Mouse (Mus musculus) embryonic facial prominence, embryonic 13.5 days (tissue): ENCODE results near the gene Smad6. TPM values are rescaled to one million over a fixed set of nuclear protein-coding genes. Genes with fewer than 3 reads are reported as not detected.

Experiments used
- ATAC-seq: fragments of 200-750 bp; cut with Nextera tagmentation; 2 replicates; pipeline ENCODE4 v1.8.0; 2017; ENCODE audit warnings: low read depth; ENCODE audit not compliant: insufficient number of reproducible peaks, insufficient read depth, low FRiP score, low TSS enrichment
- H3K27ac ChIP-seq: fragments of 300-500 bp; sonication (generic); 2 replicates; pipeline ENCODE4 v1.5.1; 2015; ENCODE audit warnings: moderate library complexity, mild to moderate bottlenecking, inconsistent platforms
- H3K27me3 ChIP-seq: fragments of 300-500 bp; sonication (generic); 2 replicates; pipeline ENCODE4 v1.6.1; 2015; ENCODE audit warnings: mild to moderate bottlenecking, inconsistent platforms
- H3K36me3 ChIP-seq: fragments of 300-500 bp; sonication (generic); 2 replicates; pipeline ENCODE4 v1.6.1; 2015; ENCODE audit warnings: mild to moderate bottlenecking, inconsistent platforms
- H3K4me1 ChIP-seq: fragments of 300-500 bp; sonication (generic); 2 replicates; pipeline ENCODE4 v1.6.1; 2015; ENCODE audit warnings: inconsistent platforms
- H3K4me2 ChIP-seq: fragments of 300-500 bp; sonication (generic); 2 replicates; pipeline ENCODE4 v1.6.1; 2015; ENCODE audit warnings: moderate library complexity, mild to moderate bottlenecking, inconsistent platforms
- H3K4me3 ChIP-seq: fragments of 300-500 bp; sonication (generic); 2 replicates; pipeline ENCODE4 v1.5.1; 2015; ENCODE audit warnings: mild to moderate bottlenecking, inconsistent platforms
- H3K9ac ChIP-seq: fragments of 300-500 bp; sonication (generic); 2 replicates; pipeline ENCODE4 v1.6.1; 2015; ENCODE audit warnings: mild to moderate bottlenecking, inconsistent platforms
- H3K9me3 ChIP-seq: fragments of 300-500 bp; sonication (generic); 2 replicates; pipeline ENCODE4 v1.6.1; 2016; ENCODE audit warnings: inconsistent platforms
- WGBS: fragments of 180-500 bp; shearing (Covaris S2); methylation state at CpG from one replicate; pipeline ENCODE4 v1.1.7; 2015; ENCODE audit warnings: mixed read lengths; 5-methylcytosine and 5-hydroxymethylcytosine counted together
- polyA plus RNA-seq: library from polyadenylated mRNA; unstranded; fragments of >200 nt; fragmentation: Nextera tagmentation; extraction: Ambion mirVana; gene quantifications from 2 replicates; pipeline ENCODE4 v1.2.1, GENCODE M21; 2015

The Smad6 gene
- polyA plus RNA-seq, 1 experiment from 2014 or later = 17.4 TPM

DNA sequence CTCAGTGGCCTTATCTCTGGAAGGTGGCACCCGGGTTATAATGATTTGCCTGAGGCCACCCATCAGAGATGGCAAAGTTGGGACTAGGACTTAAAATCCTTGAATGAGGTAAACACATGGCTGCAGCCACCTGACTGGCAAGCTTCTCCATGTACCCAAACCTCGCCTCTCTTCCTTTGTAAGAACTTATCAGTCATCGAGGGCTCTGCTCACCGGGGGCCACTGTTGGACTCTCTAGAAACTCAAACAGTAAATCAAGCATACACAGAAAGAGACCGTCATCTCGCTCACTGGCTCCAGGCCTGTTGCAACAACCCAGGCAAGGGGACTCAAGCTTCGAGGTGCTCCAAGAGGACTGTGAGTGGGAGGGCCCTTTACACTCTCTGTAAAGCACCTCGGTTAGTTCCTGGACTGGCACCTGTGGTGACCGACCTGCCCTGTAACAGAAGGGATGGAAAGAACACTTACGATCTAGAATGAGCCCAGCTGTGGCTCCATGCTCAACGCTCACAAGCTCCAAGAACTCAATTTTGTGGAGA, 64.1 kb downstream of the Smad6 start:
- Histone ChIP-seq H3K4me1 (peaks cover 80% of the 10 kb centered on the region), H3K4me2 (peak overlapping the region; percentile 51), H3K27ac (peak overlapping the region; percentile 95), H3K36me3 (peaks cover 9% of the 10 kb centered on the region), H3K4me3 (no peak overlapping the region), H3K9ac (0 out of 2 replicates have a peak overlapping the region, but pooled peaks have one; percentile 64), H3K9me3 (no peaks in the 10 kb centered on the region), H3K27me3 (no peaks in the 10 kb centered on the region)
- ATAC-seq = no peak
- WGBS = 66% methylated on average over 11 of the region's 11 CpGs

DNA sequence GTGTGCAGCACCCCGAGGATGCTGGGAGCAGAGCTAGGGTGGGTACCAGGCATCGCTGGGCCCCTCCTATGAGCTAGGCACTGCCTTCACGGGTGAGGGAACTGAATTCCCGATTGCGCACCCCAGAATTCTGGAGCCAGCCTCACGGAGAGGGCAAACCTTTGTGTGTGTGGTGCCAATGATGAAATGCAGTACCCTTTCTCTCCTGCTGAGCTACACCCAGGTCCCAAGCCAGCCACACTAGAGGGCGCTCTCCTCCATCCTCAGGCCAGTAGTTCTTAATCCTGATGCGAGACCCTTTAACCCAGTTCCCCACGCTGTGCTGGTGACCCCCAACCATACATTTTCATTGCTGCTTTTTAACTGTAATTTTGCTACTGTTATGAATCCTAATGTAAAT, 65.8 kb downstream of the Smad6 start:
- Histone ChIP-seq H3K4me1 (peaks cover 65% of the 10 kb centered on the region), H3K4me2 (no peak overlapping the region), H3K27ac (0 out of 2 replicates have a peak overlapping the region, but pooled peaks have one; percentile 19), H3K36me3 (peaks cover 25% of the 10 kb centered on the region), H3K4me3 (no peak overlapping the region), H3K9me3 (no peaks in the 10 kb centered on the region), H3K9ac (0 out of 2 replicates have a peak overlapping the region, but pooled peaks have one; percentile 21), H3K27me3 (no peaks in the 10 kb centered on the region)
- no peak for ATAC-seq
- WGBS = 27% methylated on average over 9 of the region's 9 CpGs

DNA sequence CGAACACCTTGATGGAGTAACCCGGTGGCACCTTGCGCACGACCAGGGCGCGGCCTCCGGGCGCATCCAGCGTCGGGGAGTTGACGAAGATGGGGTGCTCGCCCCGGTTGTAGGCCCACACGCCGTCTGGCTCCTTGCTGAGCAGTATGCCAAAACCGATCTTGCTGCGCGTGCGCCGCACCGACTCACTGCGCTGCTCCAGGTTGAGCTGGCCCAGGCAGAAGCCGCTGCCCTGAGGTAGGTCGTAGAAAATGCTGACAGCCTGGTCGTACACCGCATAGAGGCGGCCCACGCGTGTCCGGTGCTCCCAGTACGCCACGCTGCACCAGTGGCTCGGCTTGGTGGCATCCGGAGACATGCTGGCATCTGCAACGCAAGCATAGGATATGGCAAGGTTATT, 68.2 kb downstream of the Smad6 start:
- Histone ChIP-seq H3K4me1 (peaks cover 50% of the 10 kb centered on the region), H3K4me2 (no peak overlapping the region), H3K27me3 (no peaks in the 10 kb centered on the region), H3K4me3 (no peak overlapping the region), H3K9ac (no peak overlapping the region), H3K9me3 (no peaks in the 10 kb centered on the region), H3K36me3 (peaks cover 35% of the 10 kb centered on the region), H3K27ac (peak overlapping the region; percentile 1; the same call in 1 of the 2 replicates)
- 58% methylated on average over 35 of the region's 35 CpGs for WGBS
- ATAC-seq = no peak

DNA sequence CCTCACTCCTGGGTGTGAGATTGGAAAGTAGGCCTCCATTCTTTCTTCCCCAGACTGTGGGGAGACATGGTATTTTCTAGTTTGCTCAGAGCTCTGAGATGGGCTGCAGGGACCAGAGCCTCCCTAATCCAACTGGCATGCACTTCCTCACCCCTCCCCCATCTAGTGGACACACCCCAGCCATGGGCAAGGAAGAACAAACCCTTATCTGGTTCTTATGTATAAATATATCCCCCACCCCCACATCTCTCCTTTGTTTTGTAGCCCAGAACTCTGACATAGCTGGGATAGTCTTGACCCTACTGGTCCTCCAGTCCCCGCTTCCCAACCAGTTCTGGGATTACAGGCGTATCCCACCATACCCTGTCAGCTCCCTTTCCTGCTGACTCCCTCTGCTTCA, 69.3 kb downstream of the Smad6 start:
- Histone ChIP-seq H3K4me3 (no peak overlapping the region), H3K27me3 (no peaks in the 10 kb centered on the region), H3K4me1 (peaks cover 39% of the 10 kb centered on the region), H3K4me2 (no peak overlapping the region), H3K9me3 (no peaks in the 10 kb centered on the region), H3K27ac (no peak overlapping the region), H3K9ac (no peak overlapping the region), H3K36me3 (peaks cover 35% of the 10 kb centered on the region)
- WGBS = 92% methylated on average over 2 of the region's 2 CpGs
- no peak for ATAC-seq

DNA sequence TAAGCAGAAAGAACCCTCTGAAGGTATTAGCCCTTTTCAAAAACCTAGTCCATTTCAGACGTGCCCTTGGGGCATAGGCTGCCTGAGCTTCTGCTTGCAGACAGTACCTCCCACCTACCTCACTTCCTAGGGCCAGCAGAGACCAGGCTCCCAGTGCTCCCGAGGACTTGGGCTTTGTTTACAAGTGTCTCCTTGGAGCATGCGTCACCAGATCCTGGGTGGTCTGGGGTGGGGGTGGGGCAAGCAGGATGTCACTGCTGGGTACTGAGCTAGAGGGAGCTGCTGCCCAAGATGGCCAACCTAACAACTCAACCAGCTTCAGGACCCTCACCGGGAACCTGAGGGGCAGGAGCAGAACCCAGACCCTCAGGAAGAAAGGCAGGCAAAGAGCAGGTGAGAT, 71.5 kb downstream of the Smad6 start:
- H3K27me3 ChIP-seq = no peaks in the 10 kb centered on the region
- WGBS = 24% methylated on average over 4 of the region's 4 CpGs
- no peak overlapping the region for H3K27ac ChIP-seq
- H3K4me2 ChIP-seq = no peak overlapping the region
- H3K36me3 ChIP-seq = peaks cover 35% of the 10 kb centered on the region
- H3K4me3 ChIP-seq = no peak overlapping the region
- no peaks in the 10 kb centered on the region for H3K9me3 ChIP-seq
- H3K4me1 ChIP-seq = peaks cover 20% of the 10 kb centered on the region
- ATAC-seq = no peak
- H3K9ac ChIP-seq = no peak overlapping the region

DNA sequence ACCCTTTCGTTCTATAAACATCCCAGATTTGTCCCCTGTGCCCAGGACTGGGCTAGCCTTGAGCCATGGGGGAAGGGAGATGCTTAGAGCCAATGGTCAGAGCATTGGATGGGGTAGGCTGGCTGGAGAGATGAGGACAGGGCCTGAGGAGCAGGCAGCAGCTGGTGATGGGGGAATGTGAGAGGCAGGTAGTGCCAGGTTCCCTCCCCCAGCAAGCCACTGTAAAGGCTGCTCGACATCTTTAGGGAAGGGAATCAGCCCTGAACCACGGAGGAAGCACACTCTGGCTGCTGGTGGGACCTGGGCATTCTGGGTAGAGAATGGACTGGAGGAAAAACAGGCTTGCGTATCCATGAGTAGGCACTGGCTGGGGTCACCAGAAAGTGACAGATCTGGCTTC, 72.5 kb downstream of the Smad6 start:
- H3K36me3 ChIP-seq = peaks cover 35% of the 10 kb centered on the region
- no peaks in the 10 kb centered on the region for H3K9me3 ChIP-seq

DNA sequence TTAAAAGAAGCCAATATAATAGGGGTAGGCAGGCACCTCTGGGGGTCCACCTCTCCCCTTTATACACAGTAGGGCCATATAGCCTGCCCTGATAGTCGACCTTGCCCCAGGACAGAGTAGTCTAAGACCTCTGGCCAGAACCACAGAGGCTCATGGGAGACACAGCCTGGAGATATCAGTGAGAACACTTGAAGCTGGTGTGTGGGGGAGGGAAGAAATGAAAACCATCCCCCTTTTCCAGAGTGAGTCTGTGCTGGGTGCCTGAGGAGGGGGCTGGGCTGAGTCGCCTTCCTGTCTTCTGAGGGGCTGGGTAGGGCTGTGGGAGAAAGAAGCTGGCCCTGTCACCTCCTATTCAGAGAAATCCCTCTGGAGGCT, 79.3 kb downstream of the Smad6 start:
- Histone ChIP-seq H3K27me3 (no peaks in the 10 kb centered on the region), H3K36me3 (no peaks in the 10 kb centered on the region), H3K9me3 (no peaks in the 10 kb centered on the region), H3K27ac (peak overlapping the region; percentile 76), H3K4me1 (peaks cover 28% of the 10 kb centered on the region), H3K9ac (no peak overlapping the region), H3K4me3 (no peak overlapping the region), H3K4me2 (no peak overlapping the region)
- 33% methylated on average over 2 of the region's 2 CpGs for WGBS
- ATAC-seq = no peak; the same call in 1 of the 2 replicates

More for the DNA sequence above, 72.5 kb downstream of the Smad6 start:
- Histone ChIP-seq H3K9ac (no peak overlapping the region), H3K4me2 (no peak overlapping the region), H3K4me3 (no peak overlapping the region), H3K4me1 (peaks cover 13% of the 10 kb centered on the region; the same call in 1 of the 2 replicates), H3K27me3 (no peaks in the 10 kb centered on the region), H3K27ac (0 out of 2 replicates have a peak overlapping the region, but pooled peaks have one; percentile 28)
- 58% methylated on average over 4 of the region's 4 CpGs for WGBS
- ATAC-seq = no peak

DNA sequence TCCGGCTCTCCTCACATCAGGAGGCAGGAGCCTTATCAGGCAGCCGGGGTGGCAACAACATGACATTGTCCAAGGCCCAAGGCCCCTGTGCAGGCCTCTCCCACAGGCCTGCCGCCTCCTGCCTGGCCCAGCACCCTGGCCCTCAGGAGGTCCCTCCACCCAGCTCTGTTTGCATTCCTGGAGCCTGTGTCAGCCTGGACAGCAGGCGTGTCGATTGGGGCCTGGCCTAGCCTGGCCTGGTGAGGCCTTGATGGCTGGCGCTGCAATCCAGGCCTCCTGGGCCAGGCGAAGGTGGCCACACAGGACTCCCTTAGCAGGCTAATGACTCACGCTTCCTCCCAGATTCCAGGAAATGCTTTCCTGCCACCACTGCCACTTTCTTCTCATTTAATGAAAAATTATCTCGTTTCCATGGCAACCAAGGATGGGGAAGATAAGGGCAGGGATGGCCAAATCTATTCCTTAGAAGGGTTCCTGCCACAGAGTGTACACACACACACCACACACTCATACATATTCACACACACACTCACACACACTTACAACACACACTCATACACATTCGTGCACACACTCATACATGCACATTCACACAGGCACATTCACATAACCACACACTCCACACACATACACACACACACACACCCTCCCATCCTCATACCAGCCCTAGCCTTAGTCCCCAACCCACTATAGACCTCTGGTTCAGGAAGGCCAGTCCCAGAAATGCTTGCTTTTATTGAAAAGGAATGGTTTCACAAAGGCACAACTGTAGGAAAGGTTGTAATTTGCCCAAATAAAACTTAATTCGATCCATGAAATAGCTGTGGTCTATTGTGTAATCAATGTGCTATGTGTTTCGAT, 79.9 kb downstream of the Smad6 start:
- peak overlapping the region; percentile 46; the same call in 1 of the 2 replicates for H3K9ac ChIP-seq
- H3K4me2 ChIP-seq = no peak overlapping the region
- H3K27ac ChIP-seq = peak overlapping the region; percentile 76
- peak; percentile 33; the same call in 1 of the 2 replicates for ATAC-seq
- 48% methylated on average over 12 of the region's 12 CpGs for WGBS
- H3K4me1 ChIP-seq = peaks cover 30% of the 10 kb centered on the region
- H3K9me3 ChIP-seq = no peaks in the 10 kb centered on the region
- no peaks in the 10 kb centered on the region for H3K27me3 ChIP-seq
- no peak overlapping the region for H3K4me3 ChIP-seq
- H3K36me3 ChIP-seq = no peaks in the 10 kb centered on the region

DNA sequence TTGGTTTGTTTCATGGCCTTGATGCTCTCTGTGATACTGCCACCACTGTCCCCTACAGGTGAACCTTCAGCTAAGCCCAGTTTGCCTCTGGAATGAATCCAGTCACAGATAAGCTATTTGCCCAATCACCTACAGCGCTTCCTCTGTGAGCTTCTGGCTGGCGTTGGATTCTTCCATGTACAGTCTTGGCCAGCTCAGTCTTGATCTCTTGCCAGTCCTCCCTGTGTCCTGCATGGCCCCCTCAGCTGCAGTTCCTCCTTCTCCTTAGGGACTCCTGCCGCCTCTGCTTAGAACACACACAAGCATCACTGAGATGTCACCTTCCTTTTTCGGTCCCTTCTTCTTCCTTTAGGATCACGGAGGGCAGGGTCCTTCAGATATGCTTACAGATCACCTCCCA, 85.6 kb downstream of the Smad6 start:
- H3K4me2 ChIP-seq = no peak overlapping the region
- no peaks in the 10 kb centered on the region for H3K9me3 ChIP-seq
- no peak overlapping the region for H3K9ac ChIP-seq
- no peaks in the 10 kb centered on the region for H3K36me3 ChIP-seq
- no peaks in the 10 kb centered on the region for H3K27me3 ChIP-seq
- H3K4me3 ChIP-seq = no peak overlapping the region
- WGBS = 80% methylated on average over 5 of the region's 5 CpGs
- peaks cover 8% of the 10 kb centered on the region for H3K4me1 ChIP-seq
- ATAC-seq = no peak
- H3K27ac ChIP-seq = no peak overlapping the region

DNA sequence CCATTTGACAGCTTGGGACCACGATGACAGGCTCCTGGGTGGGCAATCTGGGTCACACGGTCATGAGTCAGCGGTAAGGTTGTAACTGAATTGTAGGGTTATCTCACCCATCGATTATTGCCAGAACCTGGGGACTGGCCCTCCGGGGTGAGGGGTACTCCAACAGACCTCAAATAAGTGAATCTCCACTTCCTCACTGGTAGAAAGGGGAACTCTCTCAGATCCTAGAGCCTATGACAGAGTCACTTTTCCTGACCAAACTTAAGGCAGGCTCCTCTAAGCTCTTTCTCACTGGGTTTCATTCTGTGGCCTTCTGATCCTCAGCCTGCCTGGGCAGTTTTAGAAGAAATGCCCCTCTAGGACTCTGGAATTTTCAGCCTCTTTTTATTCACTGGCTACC, 88.8 kb downstream of the Smad6 start:
- 52% methylated on average over 5 of the region's 5 CpGs for WGBS
- no peaks in the 10 kb centered on the region for H3K9me3 ChIP-seq
- no peak overlapping the region for H3K9ac ChIP-seq
- H3K27ac ChIP-seq = no peak overlapping the region
- H3K36me3 ChIP-seq = no peaks in the 10 kb centered on the region
- no peak overlapping the region for H3K4me2 ChIP-seq
- ATAC-seq = no peak
- no peak overlapping the region for H3K4me3 ChIP-seq
- H3K4me1 ChIP-seq = peaks cover 21% of the 10 kb centered on the region
- peaks cover 10% of the 10 kb centered on the region for H3K27me3 ChIP-seq

DNA sequence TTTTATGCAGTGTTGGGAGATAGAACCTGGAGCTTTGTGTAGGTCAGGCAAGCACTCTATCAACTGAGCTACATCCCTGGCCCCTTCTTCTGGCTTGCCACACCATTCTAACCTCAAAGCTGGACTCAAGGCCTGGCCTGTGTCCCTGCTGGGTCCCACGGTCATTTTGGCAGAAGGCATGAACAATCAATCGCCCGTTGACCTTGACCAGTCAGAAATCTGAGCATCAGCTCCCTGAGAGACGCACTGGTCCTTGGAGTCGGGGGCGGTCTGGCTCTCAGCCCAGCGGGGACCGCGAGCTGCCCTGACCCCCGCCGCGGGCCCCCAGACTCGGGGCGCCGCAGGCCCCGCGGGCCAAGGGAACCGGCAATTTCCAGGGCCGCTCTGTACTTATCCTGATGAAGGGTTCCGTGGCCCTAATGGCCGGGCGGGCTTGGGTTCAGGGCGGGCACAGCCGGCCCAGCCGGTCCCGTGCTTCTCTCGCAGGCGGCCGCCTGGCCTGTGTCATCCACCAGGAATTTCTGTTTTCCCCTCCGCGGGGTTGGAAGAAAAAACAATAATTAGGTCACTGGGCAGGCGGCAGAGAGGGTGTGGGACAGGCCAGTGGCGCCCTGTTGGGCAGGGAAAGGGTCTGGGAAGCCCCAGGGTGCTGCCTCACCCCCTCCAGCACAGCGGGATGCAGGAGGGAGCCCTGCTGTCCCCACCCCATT, 94.4 kb downstream of the Smad6 start:
- no peaks in the 10 kb centered on the region for H3K36me3 ChIP-seq
- H3K4me1 ChIP-seq = peaks cover 47% of the 10 kb centered on the region
- H3K4me2 ChIP-seq = peak overlapping the region; percentile 57
- 3% methylated on average over 34 of the region's 34 CpGs for WGBS
- H3K4me3 ChIP-seq = peak overlapping the region; percentile 27
- peaks cover 18% of the 10 kb centered on the region for H3K27me3 ChIP-seq
- H3K27ac ChIP-seq = peak overlapping the region; percentile 64; the same call in 1 of the 2 replicates
- H3K9me3 ChIP-seq = no peaks in the 10 kb centered on the region
- peak overlapping the region; percentile 63 for H3K9ac ChIP-seq
- ATAC-seq = peak; percentile 62; the same call in 1 of the 2 replicates
